Mouse (Mus musculus) kidney, embryonic 15.5 days (tissue): Measurements from ENCODE around the gene Tppp3. TPM values are rescaled to one million over a fixed set of nuclear protein-coding genes. Genes with fewer than 3 reads are reported as not detected.

Experiments used
- ATAC-seq: fragments of 200-750 bp; cut with Nextera tagmentation; replicated peaks from 2 replicates; pipeline ENCODE4 v1.8.0; 2017; ENCODE audit warnings: moderate TSS enrichment; ENCODE audit not compliant: low FRiP score
- H3K27ac ChIP-seq: fragments of 300-500 bp; sonication (generic); 2 replicates; pipeline ENCODE4 v1.5.1; 2015; ENCODE audit warnings: mild to moderate bottlenecking, inconsistent platforms
- H3K27me3 ChIP-seq: fragments of 300-500 bp; sonication (generic); 2 replicates; pipeline ENCODE4 v1.6.1; 2015; ENCODE audit warnings: inconsistent platforms
- H3K36me3 ChIP-seq: fragments of 300-500 bp; sonication (generic); 2 replicates; pipeline ENCODE4 v1.6.1; 2015; ENCODE audit warnings: inconsistent platforms
- H3K4me1 ChIP-seq: fragments of 300-500 bp; sonication (generic); 2 replicates; pipeline ENCODE4 v1.6.1; 2015; ENCODE audit warnings: inconsistent platforms
- H3K4me2 ChIP-seq: fragments of 300-500 bp; sonication (generic); 2 replicates; pipeline ENCODE4 v1.6.1; 2015; ENCODE audit warnings: moderate library complexity, mild to moderate bottlenecking, inconsistent platforms
- H3K4me3 ChIP-seq: fragments of 300-500 bp; sonication (generic); replicated peaks from 2 replicates; pipeline ENCODE4 v1.5.1; 2015; ENCODE audit warnings: mild to moderate bottlenecking, inconsistent platforms
- H3K9ac ChIP-seq: fragments of 300-500 bp; sonication (generic); 2 replicates; pipeline ENCODE4 v1.6.1; 2015; ENCODE audit warnings: mild to moderate bottlenecking, inconsistent platforms
- H3K9me3 ChIP-seq: fragments of 300-500 bp; sonication (generic); replicated peaks from 2 replicates; pipeline ENCODE4 v1.6.1; 2016; ENCODE audit warnings: inconsistent platforms
- WGBS: fragments of 180-500 bp; shearing (Covaris S2); methylation state at CpG from one replicate; pipeline ENCODE4 v1.1.7; 2015; ENCODE audit warnings: mixed read lengths; 5-methylcytosine and 5-hydroxymethylcytosine counted together
- polyA plus RNA-seq: library from polyadenylated mRNA; unstranded; fragments of >200 nt; fragmentation: Nextera tagmentation; extraction: Ambion mirVana; gene quantifications from 2 replicates; pipeline ENCODE4 v1.2.1, GENCODE M21; 2015

Gene Tppp3
- polyA plus RNA-seq, 1 experiment from 2014 or later: 38.3 TPM

DNA sequence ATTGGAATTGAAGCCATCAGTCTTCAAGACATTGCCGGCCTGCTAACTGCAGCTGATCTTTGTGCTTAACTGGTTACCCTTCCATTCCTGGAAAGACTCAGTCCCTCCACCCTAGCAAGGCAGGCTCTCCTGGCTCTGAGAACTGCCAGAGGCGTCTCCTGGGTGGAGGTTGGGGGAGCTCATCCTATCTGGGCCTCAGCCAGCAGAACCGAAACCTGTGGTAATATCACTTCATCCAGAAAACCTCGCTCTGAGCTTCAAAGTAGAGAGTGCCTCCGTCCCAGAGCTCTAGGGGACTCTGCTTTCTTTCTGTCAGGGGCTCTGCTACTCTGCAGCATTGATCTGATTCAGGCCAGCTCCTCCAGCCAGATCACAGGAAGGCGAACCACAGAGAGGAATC, 35.7 kb upstream of the Tppp3 start:
- Histone ChIP-seq H3K27ac (no peak overlapping the region), H3K4me2 (no peak overlapping the region), H3K27me3 (no peaks in the 10 kb centered on the region), H3K4me3 (no peak overlapping the region), H3K4me1 (peaks cover 34% of the 10 kb centered on the region), H3K9me3 (no peaks in the 10 kb centered on the region; the same call in 1 of the 2 replicates), H3K9ac (no peak overlapping the region), H3K36me3 (no peaks in the 10 kb centered on the region)
- no peak for ATAC-seq
- 74% methylated on average over 6 of the region's 6 CpGs for WGBS

DNA sequence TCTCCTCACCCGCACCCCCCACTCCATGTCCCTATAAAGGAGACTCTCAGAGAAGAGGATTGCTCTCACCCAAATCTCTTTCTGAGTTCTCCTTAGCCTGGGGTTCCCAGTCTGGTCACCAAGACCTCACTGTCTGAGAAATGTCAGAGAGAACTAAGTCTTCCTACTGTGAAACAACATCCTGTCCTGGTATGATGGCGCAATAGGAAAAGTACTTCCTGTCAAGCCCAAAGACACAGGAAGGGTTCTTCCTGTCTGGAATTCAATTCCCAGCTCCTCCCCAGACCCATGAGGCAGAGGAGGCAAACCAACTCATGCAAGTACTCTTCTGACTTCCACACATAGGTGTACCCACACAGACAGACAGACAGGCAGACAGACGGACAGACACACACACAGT, 33.3 kb upstream of the Tppp3 start:
- H3K27me3 ChIP-seq: no peaks in the 10 kb centered on the region
- ATAC-seq: no peak
- H3K4me3 ChIP-seq: no peak overlapping the region
- peaks cover 22% of the 10 kb centered on the region for H3K4me1 ChIP-seq
- 0 out of 2 replicates have a peak overlapping the region, but pooled peaks have one; percentile 14 for H3K27ac ChIP-seq
- no peaks in the 10 kb centered on the region; the same call in 1 of the 2 replicates for H3K9me3 ChIP-seq
- H3K36me3 ChIP-seq: no peaks in the 10 kb centered on the region
- 79% methylated on average over 3 of the region's 3 CpGs for WGBS
- no peak overlapping the region for H3K4me2 ChIP-seq
- H3K9ac ChIP-seq: no peak overlapping the region

DNA sequence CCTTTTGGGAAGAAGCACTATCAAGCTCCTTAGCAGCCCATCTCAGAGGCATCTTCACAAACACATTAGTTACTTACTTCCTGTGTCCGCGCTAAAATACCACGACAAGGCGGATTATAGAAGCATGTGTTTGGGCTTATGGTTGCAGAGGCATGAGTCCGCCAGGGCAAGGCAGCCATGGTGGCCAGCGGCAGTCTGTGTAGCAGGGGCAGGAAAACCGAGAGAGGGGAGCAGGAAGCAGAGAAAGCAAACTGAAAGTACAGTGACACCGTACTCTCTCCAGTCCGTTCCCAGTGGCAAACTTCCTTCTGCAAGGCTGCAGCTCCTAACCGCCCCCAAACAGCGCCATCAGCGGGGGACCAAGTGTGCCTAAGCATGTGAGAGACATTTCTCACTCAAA, 28.5 kb upstream of the Tppp3 start:
- WGBS: 82% methylated on average over 12 of the region's 12 CpGs
- Histone ChIP-seq H3K4me1 (peaks cover 22% of the 10 kb centered on the region), H3K36me3 (no peaks in the 10 kb centered on the region), H3K4me2 (no peak overlapping the region), H3K9ac (no peak overlapping the region), H3K4me3 (no peak overlapping the region), H3K27ac (no peak overlapping the region), H3K27me3 (no peaks in the 10 kb centered on the region), H3K9me3 (no peaks in the 10 kb centered on the region; the same call in 1 of the 2 replicates)
- ATAC-seq: no peak

DNA sequence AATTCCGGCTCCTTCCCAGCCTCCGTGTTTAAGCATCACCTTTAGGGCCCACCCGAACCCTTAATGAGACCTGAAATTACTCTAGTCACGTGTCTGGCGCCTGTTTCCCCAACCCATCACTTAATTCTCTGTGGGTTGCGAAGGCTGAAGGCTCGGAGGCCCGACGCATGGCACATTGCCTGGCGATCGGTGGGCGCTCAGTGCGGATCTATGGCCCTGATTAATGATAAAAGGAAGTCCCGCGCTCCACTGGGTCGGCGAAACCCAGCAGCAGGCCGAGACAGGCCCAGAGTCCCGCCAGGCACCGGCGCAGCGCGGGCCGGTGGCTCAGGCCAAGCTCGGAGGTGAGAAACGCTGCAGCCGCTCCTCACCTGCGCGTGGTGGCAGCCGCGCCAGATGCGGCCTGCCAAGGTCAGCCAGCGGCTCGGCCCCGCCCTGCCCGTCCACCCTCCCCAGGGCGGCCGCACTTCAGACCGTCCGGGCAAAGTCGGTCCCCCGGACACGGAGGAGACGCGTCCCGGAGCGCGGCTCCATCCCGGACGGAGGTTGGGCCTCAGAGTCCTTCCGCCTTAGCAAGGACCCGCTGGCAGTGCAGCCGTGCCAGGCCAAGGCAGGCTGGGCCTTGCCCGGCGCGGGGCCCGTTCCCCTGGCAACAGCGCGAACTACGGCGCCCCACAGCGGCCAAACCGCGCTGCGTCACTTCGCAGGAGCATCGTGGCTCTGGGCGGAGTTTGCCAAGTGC, 25.3 kb upstream of the Tppp3 start, which contains the start of gene Zdhhc1:
TSS of gene Zdhhc1 (minus strand) at position 464 of the 742 bp plus-strand sequence.
- H3K27ac ChIP-seq: peak within 1 kb of the TSS; percentile 91
- WGBS: under 1% methylated on average over 68 of the region's 68 CpGs
- peaks cover 38% of the 10 kb centered on the region for H3K4me1 ChIP-seq
- H3K4me2 ChIP-seq: peak within 1 kb of the TSS; percentile 95
- H3K4me3 ChIP-seq: peak within 1 kb of the TSS; percentile 89
- no peaks in the 10 kb centered on the region for H3K36me3 ChIP-seq
- no peaks in the 10 kb centered on the region for H3K27me3 ChIP-seq
- peak within 1 kb of the TSS; percentile 93 for H3K9ac ChIP-seq
- H3K9me3 ChIP-seq: no peaks in the 10 kb centered on the region
- peak; percentile 85 for ATAC-seq

DNA sequence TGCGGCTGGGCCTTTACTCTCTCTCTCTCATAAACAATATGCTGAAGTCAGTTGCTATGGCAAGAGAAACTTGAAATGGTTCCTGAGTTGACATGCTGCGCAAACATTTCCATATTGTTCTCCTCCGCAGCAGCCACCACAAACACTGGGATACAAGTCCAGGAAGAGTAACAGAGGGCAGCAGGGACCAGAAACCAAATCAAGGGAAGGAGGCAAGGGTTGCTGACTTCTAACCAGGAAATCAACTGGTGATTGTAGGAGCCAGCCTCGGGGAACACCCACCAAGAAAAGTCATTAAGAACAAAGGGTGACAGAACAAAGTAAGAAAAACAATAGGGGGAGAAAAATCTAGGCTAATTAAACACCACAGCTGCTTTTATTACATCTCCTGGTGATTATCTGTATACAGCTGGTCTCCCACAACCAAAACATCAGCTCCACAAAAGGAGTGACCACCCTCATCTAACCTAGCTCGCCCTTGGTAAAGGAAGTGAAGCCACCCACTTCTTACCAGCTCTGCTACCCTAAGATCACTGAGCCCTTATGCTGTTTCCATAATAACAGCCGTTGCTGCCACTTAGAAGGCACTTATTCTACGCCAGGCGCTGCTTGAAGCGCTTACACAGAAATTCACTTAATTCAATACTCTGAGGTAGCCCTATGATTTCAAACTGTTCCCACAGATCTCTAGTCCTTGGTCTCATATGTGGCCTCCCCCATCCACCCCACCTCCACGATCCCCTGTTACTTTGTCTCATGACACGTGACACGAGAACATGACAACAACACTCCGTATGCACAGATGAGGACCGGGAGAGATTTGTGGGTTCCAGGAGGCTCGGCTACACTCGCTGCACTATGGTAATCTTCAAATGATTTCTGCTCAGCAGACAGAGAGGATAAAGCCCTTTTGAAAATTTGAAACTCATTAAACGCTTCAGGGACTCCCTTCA, 24.3 kb upstream of the Tppp3 start:
- Histone ChIP-seq H3K4me2 (peak overlapping the region; percentile 95), H3K9me3 (no peaks in the 10 kb centered on the region), H3K4me3 (peak overlapping the region; percentile 89), H3K9ac (peak overlapping the region; percentile 93), H3K27ac (peak overlapping the region; percentile 91), H3K4me1 (peaks cover 38% of the 10 kb centered on the region), H3K36me3 (no peaks in the 10 kb centered on the region), H3K27me3 (no peaks in the 10 kb centered on the region)
- ATAC-seq: 0 out of 2 replicates have a peak, but pooled peaks have one; percentile 15
- 20% methylated on average over 17 of the region's 17 CpGs for WGBS

DNA sequence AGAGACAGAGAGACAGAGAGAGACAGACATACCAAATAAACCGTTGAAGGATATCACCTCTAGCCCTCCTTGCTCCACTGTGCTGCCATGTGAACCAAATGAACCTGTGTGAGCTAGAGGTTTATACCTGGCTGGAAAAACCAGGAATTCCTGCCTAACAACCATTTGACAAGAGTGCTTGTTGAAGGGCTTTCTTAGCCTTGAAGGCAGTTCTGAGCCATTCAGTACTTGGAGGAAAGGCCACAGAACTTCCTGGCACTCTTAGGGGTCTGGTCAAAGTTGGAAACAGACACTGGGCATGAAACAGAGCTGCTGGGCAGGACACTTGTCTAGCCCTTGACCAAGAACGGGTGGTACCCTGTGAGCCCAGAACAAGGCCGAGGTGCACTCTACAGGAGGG, 23.2 kb upstream of the Tppp3 start:
- no peaks in the 10 kb centered on the region for H3K36me3 ChIP-seq
- no peak overlapping the region for H3K4me2 ChIP-seq
- no peak overlapping the region for H3K9ac ChIP-seq
- 66% methylated on average over 3 of the region's 3 CpGs for WGBS
- no peak overlapping the region for H3K4me3 ChIP-seq
- H3K9me3 ChIP-seq: no peaks in the 10 kb centered on the region
- no peak for ATAC-seq
- H3K27me3 ChIP-seq: no peaks in the 10 kb centered on the region
- peak overlapping the region; percentile 91 for H3K27ac ChIP-seq
- peaks cover 38% of the 10 kb centered on the region for H3K4me1 ChIP-seq

DNA sequence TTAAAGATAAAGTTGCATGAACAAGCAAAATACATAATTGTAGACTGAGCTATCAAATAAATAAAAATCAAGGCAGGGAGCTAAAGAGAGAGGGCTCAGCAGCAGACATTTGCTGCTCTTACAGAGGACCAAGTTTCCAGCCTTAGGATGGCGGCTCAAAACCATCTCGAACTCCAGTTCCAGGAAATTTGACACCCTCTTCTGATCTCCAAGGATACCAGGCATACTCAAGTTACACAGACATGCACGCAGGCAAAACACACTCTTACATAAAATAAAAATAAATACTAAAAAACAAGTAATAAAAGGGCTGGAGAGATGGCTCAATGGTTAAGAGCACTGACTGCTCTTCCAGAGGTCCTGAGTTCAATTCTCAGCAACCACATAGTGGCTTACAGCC, 22.2 kb upstream of the Tppp3 start:
- WGBS: 19% methylated on average over 3 of the region's 3 CpGs
- H3K27ac ChIP-seq: no peak overlapping the region
- ATAC-seq: no peak

DNA sequence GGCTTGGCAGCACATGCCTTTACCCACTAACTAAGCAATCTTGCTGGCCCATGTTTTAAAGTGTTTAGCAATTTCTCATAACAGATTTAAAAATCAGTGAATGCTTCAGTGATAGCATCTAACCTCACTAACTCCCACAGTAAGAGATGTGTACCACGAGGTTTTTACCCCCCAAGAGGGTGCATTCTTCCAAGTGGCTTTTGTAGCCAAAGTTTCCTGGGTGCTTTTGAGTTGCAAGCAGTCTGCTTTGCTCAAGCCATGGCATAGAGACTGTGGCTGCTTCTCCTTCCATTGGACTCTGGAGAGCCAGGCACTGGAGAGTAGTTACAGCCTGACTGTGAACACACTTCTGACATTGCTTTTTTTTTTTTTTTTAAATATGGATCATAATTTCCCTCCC, 18.0 kb upstream of the Tppp3 start:
- H3K27me3 ChIP-seq: no peaks in the 10 kb centered on the region
- no peaks in the 10 kb centered on the region for H3K9me3 ChIP-seq
- peaks cover 11% of the 10 kb centered on the region for H3K4me1 ChIP-seq
- H3K9ac ChIP-seq: no peak overlapping the region
- no peak overlapping the region for H3K27ac ChIP-seq
- no peaks in the 10 kb centered on the region; the same call in 1 of the 2 replicates for H3K36me3 ChIP-seq
- WGBS: 51% methylated on average over 1 of the region's 1 CpGs
- ATAC-seq: no peak
- no peak overlapping the region for H3K4me2 ChIP-seq
- no peak overlapping the region for H3K4me3 ChIP-seq

More for the DNA sequence above, 22.2 kb upstream of the Tppp3 start:
- Histone ChIP-seq H3K9ac (no peak overlapping the region), H3K27me3 (no peaks in the 10 kb centered on the region), H3K4me3 (no peak overlapping the region), H3K36me3 (no peaks in the 10 kb centered on the region), H3K9me3 (no peaks in the 10 kb centered on the region), H3K4me2 (no peak overlapping the region), H3K4me1 (peaks cover 38% of the 10 kb centered on the region)

DNA sequence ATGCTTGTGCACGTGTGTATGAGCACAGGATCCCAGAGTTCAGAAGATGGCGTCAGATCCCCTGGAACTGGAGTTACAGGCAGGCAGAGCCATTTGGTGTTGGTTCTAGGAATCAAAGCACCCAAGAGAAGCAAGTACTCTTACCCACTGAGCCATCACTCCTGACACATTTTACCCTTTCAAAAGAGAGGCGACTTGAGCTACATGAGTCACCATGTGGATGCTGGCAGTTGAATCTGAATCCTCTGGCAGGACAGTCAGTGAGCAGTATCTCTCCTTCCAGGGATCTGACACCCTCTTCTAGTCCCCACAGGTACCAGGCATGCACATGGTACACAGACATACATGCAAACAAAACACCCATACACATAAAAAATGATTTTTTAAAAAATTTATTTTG, 16.8 kb upstream of the Tppp3 start:
- H3K27ac ChIP-seq: no peak overlapping the region
- WGBS: 58% methylated on average over 3 of the region's 3 CpGs
- no peak overlapping the region for H3K4me3 ChIP-seq
- no peaks in the 10 kb centered on the region for H3K9me3 ChIP-seq
- no peak overlapping the region for H3K4me2 ChIP-seq
- H3K9ac ChIP-seq: no peak overlapping the region
- H3K27me3 ChIP-seq: no peaks in the 10 kb centered on the region
- ATAC-seq: no peak
- H3K4me1 ChIP-seq: peaks cover 13% of the 10 kb centered on the region
- H3K36me3 ChIP-seq: peaks cover 3% of the 10 kb centered on the region; the same call in 1 of the 2 replicates

DNA sequence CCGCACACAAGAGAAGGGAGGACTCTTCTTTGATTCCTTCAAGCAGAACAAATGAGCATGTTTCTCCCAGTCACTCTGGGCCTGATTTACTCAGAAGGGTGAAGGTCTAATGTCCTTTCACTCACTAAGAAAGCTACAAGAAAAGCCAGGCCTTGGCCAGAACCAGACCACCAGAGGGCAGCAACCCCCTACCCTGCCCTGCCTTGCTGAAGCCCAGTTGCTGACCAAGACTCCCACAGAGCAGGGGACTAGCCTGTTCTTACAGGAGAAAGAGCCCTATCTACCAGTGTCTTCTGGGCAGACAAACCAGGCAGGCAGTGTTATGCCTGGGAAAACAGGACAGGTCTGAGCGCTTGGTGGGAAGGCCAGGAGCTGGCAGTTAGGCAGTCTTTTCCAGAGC, 13.1 kb upstream of the Tppp3 start:
- peak overlapping the region; percentile 57; the same call in 1 of the 2 replicates for H3K27ac ChIP-seq
- 24% methylated on average over 2 of the region's 2 CpGs for whole genome bisulfite sequencing
- ATAC-seq: peak; percentile 74
- H3K4me3 ChIP-seq: no peak overlapping the region
- no peak overlapping the region for H3K4me2 ChIP-seq
- H3K4me1 ChIP-seq: peaks cover 19% of the 10 kb centered on the region
- peaks cover 19% of the 10 kb centered on the region for H3K36me3 ChIP-seq
- no peak overlapping the region for H3K9ac ChIP-seq
- no peaks in the 10 kb centered on the region for H3K27me3 ChIP-seq
- H3K9me3 ChIP-seq: no peaks in the 10 kb centered on the region

DNA sequence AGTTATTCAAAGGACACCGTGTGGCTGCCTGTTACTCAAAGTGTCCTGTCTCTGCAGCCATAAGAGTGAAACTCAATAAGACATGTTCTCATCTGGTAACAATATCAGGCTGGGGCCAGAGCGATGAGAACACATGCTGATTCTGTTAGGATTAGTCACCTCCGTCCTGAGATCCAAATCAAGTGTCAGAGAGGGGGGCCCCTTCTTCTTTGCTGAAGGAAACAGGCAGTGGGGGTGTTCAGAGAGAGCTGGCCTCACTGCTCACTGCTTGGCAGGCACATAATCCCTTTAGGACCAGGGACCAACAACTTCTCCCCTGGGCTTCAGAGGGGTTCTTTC, 12.7 kb upstream of the Tppp3 start:
- ATAC-seq: peak; percentile 30
- Histone ChIP-seq H3K36me3 (peaks cover 22% of the 10 kb centered on the region), H3K4me1 (peaks cover 19% of the 10 kb centered on the region), H3K27me3 (no peaks in the 10 kb centered on the region), H3K27ac (peak overlapping the region; percentile 57; the same call in 1 of the 2 replicates), H3K9ac (no peak overlapping the region), H3K4me2 (no peak overlapping the region), H3K4me3 (no peak overlapping the region), H3K9me3 (no peaks in the 10 kb centered on the region)
- 41% methylated on average over 3 of the region's 3 CpGs for WGBS
